Mouse (Mus musculus): ENCODE results near the gene Nktr. TPM values are rescaled to one million over a fixed set of nuclear protein-coding genes. Genes with fewer than 3 reads are reported as not detected.
A peak's percentile ranks its signal among the peaks of the same experiment; 100 is the strongest.

Gene Nktr
- polyA plus RNA-seq, 1 experiment: 36.6 TPM

DNA sequence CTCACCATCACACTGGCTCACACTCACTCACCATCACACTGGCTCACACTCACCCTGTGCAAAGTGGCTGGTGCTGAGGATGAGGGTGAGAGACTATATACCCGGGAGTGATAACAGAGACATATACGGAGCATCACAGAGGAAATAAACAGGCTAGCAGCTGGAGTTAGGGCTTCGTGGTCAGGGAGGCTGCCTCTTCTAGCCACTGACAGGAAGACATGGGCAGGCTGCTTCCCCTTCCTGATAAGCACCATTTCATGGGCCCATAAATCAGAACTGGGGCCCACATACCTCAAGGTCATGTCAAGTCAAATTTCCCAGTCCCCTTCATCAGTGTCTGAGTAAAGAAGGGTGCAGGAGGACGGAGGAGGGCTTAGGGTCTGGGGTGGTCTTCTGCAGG is 41.9 kb upstream of the Nktr start:
- H3K27ac ChIP-seq (ENCODE audit: insufficient read depth, low read length): peak overlapping the region; percentile 80
- H3K4me1 ChIP-seq (ENCODE audit: control insufficient read depth, insufficient read depth, insufficient read length): peaks cover 50% of the 10 kb centered on the region; the same call in 1 of the 2 replicates
- H3K4me3 ChIP-seq (ENCODE audit: extremely low read depth, insufficient read depth, insufficient read length): no peak overlapping the region; the same call in 1 of the 2 replicates
- no peak for TF ChIP-seq POLR2A (IDR thresholded peaks at IDR 0.05; ENCODE audit: low read depth, low read length)
- no peak for TF ChIP-seq CTCF (IDR thresholded peaks at IDR 0.05; ENCODE audit: extremely low read depth, insufficient read depth, insufficient read length, insufficient replicate concordance)
- 12% methylated on average over 4 of the region's 4 CpGs for WGBS
- no peaks in the 10 kb centered on the region for H3K27me3 ChIP-seq (ENCODE audit: control insufficient read depth, insufficient read depth, low read length)
- no peak for DNase-seq (ENCODE audit: low read depth in 1 of 2, low spot score in 2 of 2)
- H3K36me3 ChIP-seq (ENCODE audit: control insufficient read depth, insufficient read depth, low read length): no peaks in the 10 kb centered on the region

DNA sequence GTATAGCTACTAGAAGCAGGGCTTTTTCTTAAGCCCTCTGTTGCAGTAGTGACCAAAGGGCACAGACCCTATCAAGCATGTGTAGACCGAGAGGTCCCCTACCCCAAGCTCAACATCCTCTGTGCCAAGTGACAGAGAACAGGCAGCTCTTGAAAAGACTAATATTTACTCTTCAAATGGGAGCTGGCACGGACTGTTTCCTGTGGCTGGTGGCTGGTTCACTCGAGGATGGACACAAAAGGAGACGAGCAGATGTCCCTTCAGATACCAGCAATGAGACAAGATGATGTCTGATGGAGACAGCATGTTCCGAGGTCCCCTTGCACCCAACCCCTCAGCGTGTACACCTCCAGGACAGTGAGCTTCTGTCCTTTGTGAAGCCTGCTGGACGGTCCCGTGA is 41.5 kb upstream of the Nktr start:
- WGBS: 39% methylated on average over 8 of the region's 8 CpGs
- peaks cover 52% of the 10 kb centered on the region; the same call in 1 of the 2 replicates for H3K4me1 ChIP-seq (ENCODE audit: control insufficient read depth, insufficient read depth, insufficient read length)
- no peak overlapping the region for H3K4me3 ChIP-seq (ENCODE audit: extremely low read depth, insufficient read depth, insufficient read length)
- no peaks in the 10 kb centered on the region for H3K27me3 ChIP-seq (ENCODE audit: control insufficient read depth, insufficient read depth, low read length)
- no peak for TF ChIP-seq POLR2A (IDR thresholded peaks at IDR 0.05; ENCODE audit: low read depth, low read length)
- TF ChIP-seq CTCF (IDR thresholded peaks at IDR 0.05; ENCODE audit: extremely low read depth, insufficient read depth, insufficient read length, insufficient replicate concordance): no peak
- peak overlapping the region; percentile 80 for H3K27ac ChIP-seq (ENCODE audit: insufficient read depth, low read length)
- no peak for DNase-seq (ENCODE audit: low read depth in 1 of 2, low spot score in 2 of 2)
- H3K36me3 ChIP-seq (ENCODE audit: control insufficient read depth, insufficient read depth, low read length): no peaks in the 10 kb centered on the region

DNA sequence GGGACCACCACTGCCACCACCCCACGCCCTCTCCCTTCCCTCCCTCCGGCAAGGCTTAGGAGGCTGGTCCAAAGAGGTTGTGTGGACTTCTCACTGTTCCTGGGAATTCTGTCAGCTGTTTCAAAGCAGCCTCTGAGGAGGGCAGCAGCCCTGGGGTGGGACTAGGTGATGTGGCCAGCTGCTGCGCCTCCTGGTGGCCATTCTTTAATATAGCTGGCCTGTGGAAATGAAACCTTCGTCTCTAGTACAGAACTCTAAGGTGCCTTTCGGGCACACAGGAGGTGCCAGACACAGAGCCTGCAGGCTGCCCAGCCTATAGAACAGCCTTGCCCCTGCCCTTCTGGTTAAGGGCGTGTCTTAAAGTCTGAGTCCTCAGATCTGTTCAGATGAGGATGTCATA is 39.4 kb upstream of the Nktr start:
- peaks cover 41% of the 10 kb centered on the region; the same call in 1 of the 2 replicates for H3K4me1 ChIP-seq (ENCODE audit: control insufficient read depth, insufficient read depth, insufficient read length)
- H3K4me3 ChIP-seq (ENCODE audit: extremely low read depth, insufficient read depth, insufficient read length): no peak overlapping the region
- WGBS: 25% methylated on average over 6 of the region's 6 CpGs
- TF ChIP-seq CTCF (IDR thresholded peaks at IDR 0.05; ENCODE audit: extremely low read depth, insufficient read depth, insufficient read length, insufficient replicate concordance): peak; percentile 75; the same call in 1 of the 2 replicates
- TF ChIP-seq POLR2A (IDR thresholded peaks at IDR 0.05; ENCODE audit: low read depth, low read length): no peak
- peak in 1 of 2 experiments; percentile 40 for DNase-seq (ENCODE audit: low read depth in 1 of 2, low spot score in 2 of 2)
- H3K27ac ChIP-seq (ENCODE audit: insufficient read depth, low read length): no peak overlapping the region
- H3K36me3 ChIP-seq (ENCODE audit: control insufficient read depth, insufficient read depth, low read length): peaks cover under 1% of the 10 kb centered on the region; the same call in 1 of the 2 replicates
- H3K27me3 ChIP-seq (ENCODE audit: control insufficient read depth, insufficient read depth, low read length): no peaks in the 10 kb centered on the region

DNA sequence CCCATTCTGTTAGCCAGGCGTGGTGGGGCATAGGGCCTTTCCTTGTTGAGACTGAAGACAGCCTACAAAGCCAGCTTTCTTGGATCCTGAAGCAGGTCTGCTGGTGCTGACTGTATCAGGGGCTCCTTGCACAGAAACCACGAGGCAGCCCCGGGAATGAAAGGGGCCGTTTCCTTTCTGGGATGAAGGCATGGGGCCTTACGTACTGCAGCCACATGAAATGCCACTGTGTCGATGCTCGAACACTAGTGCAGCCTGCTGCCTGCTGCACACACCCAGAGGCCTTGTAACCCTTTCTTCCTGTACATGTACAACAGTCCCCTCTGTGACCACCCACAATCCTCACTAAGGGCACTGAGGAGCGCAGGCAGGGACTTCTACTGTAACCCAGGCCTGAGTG is 37.8 kb upstream of the Nktr start:
- no peak for TF ChIP-seq CTCF (IDR thresholded peaks at IDR 0.05; ENCODE audit: extremely low read depth, insufficient read depth, insufficient read length, insufficient replicate concordance)
- TF ChIP-seq POLR2A (IDR thresholded peaks at IDR 0.05; ENCODE audit: low read depth, low read length): no peak
- Histone ChIP-seq H3K27ac (ENCODE audit: insufficient read depth, low read length) (peak overlapping the region; percentile 26), H3K4me1 (ENCODE audit: control insufficient read depth, insufficient read depth, insufficient read length) (peaks cover 37% of the 10 kb centered on the region; the same call in 1 of the 2 replicates), H3K27me3 (ENCODE audit: control insufficient read depth, insufficient read depth, low read length) (no peaks in the 10 kb centered on the region), H3K36me3 (ENCODE audit: control insufficient read depth, insufficient read depth, low read length) (peaks cover 2% of the 10 kb centered on the region; the same call in 1 of the 2 replicates), H3K4me3 (ENCODE audit: extremely low read depth, insufficient read depth, insufficient read length) (no peak overlapping the region)
- no peak for DNase-seq (ENCODE audit: low read depth in 1 of 2, low spot score in 2 of 2)
- WGBS: 62% methylated on average over 8 of the region's 8 CpGs

DNA sequence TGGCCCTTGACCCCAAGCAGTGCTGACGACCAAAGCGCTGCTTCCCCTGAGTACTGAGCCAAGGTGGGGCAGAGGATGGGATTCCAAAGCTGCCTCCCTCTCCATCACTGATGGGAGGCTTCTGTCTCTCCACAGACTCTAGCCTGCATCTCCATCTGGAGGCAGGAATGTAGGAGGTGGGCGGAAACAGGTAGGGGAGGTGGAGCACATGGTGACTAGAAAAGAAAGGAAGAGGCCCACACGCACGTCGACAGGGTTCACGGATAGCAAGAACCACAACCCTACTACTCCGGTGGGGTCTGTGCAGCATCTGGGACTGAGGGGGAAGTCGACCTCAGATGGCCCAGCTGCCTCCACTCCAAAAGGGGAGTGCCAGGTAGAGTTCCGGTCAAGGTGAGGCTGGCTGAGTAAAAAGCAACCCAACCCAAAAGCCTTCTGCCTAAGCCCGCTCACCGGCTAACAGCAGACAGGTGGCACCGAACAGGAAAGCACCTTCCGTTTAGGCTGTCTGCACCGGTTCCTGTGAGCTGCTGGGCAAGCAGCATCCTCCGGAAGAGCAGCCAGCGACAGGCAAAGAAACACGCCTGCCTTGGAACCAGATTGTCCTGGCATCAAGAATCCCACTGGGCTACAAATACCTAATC is 36.8 kb upstream of the Nktr start:
- H3K4me1 ChIP-seq (ENCODE audit: control insufficient read depth, insufficient read depth, insufficient read length): peaks cover 28% of the 10 kb centered on the region; the same call in 1 of the 2 replicates
- H3K36me3 ChIP-seq (ENCODE audit: control insufficient read depth, insufficient read depth, low read length): peaks cover 2% of the 10 kb centered on the region; the same call in 1 of the 2 replicates
- 24% methylated on average over 18 of the region's 18 CpGs for WGBS
- H3K27ac ChIP-seq (ENCODE audit: insufficient read depth, low read length): peak overlapping the region; percentile 72
- H3K4me3 ChIP-seq (ENCODE audit: extremely low read depth, insufficient read depth, insufficient read length): no peak overlapping the region
- no peak for DNase-seq (ENCODE audit: low read depth in 1 of 2, low spot score in 2 of 2)
- TF ChIP-seq CTCF (IDR thresholded peaks at IDR 0.05; ENCODE audit: extremely low read depth, insufficient read depth, insufficient read length, insufficient replicate concordance) (no peak), POLR2A (IDR thresholded peaks at IDR 0.05; ENCODE audit: low read depth, low read length) (no peak)
- H3K27me3 ChIP-seq (ENCODE audit: control insufficient read depth, insufficient read depth, low read length): no peaks in the 10 kb centered on the region

DNA sequence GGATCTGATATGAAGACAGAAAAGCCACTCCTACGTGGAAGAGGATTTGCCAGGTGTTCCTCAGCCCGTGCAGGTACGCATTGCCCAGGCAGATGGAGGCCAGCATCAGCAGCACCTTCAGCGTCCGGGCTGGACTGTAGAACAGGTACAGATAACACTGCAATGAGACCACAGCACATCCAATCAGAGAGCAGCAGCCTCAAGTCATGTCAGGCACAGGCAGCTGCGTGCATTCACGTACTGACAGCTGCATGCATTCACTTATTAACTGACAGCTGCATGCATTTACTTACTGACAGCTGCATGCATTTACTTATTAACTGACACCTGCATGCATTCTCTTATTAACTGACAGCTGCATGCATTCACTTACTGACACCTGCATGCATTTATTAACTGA is 34.3 kb upstream of the Nktr start:
- Histone ChIP-seq H3K36me3 (ENCODE audit: control insufficient read depth, insufficient read depth, low read length) (peaks cover 3% of the 10 kb centered on the region), H3K4me3 (ENCODE audit: extremely low read depth, insufficient read depth, insufficient read length) (no peak overlapping the region), H3K27ac (ENCODE audit: insufficient read depth, low read length) (no peak overlapping the region), H3K4me1 (ENCODE audit: control insufficient read depth, insufficient read depth, insufficient read length) (peaks cover 12% of the 10 kb centered on the region; the same call in 1 of the 2 replicates), H3K27me3 (ENCODE audit: control insufficient read depth, insufficient read depth, low read length) (no peaks in the 10 kb centered on the region)
- WGBS: 91% methylated on average over 7 of the region's 7 CpGs
- TF ChIP-seq POLR2A (IDR thresholded peaks at IDR 0.05; ENCODE audit: low read depth, low read length) (no peak), CTCF (IDR thresholded peaks at IDR 0.05; ENCODE audit: extremely low read depth, insufficient read depth, insufficient read length, insufficient replicate concordance) (no peak)
- DNase-seq (ENCODE audit: low read depth in 1 of 2, low spot score in 2 of 2): no peak

DNA sequence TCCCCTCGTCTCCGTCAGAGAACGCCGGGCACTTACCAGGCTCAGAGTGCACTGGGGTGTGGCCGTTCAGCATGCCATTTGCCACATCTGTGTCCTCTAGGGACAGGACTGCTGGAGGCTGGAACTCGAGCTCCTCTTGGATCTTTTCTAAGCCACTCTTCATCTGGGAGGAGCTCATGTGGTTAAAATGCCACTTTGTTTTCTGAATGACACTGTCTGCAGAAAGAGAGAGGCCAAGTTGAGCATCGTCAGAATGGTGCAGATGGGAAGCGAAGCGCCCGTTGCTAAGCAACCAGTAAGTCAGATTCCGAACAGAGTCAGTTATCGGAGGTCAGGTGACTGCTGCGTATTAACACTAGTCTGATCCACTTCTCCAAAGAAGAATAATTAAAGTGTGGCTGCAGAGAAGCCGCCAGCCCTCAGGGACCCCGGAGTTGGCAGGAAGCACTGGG is 28.7 kb upstream of the Nktr start:
- Histone ChIP-seq H3K27ac (ENCODE audit: insufficient read depth, low read length) (no peak overlapping the region), H3K4me3 (ENCODE audit: extremely low read depth, insufficient read depth, insufficient read length) (no peak overlapping the region), H3K4me1 (ENCODE audit: control insufficient read depth, insufficient read depth, insufficient read length) (no peaks in the 10 kb centered on the region; the same call in 1 of the 2 replicates), H3K36me3 (ENCODE audit: control insufficient read depth, insufficient read depth, low read length) (peaks cover 4% of the 10 kb centered on the region), H3K27me3 (ENCODE audit: control insufficient read depth, insufficient read depth, low read length) (no peaks in the 10 kb centered on the region)
- 82% methylated on average over 15 of the region's 15 CpGs for WGBS
- no peak for TF ChIP-seq POLR2A (IDR thresholded peaks at IDR 0.05; ENCODE audit: low read depth, low read length)
- no peak for TF ChIP-seq CTCF (IDR thresholded peaks at IDR 0.05; ENCODE audit: extremely low read depth, insufficient read depth, insufficient read length, insufficient replicate concordance)
- no peak for DNase-seq (ENCODE audit: low read depth in 1 of 2, low spot score in 2 of 2)
